Mouse (Mus musculus) heart, embryonic 10.5 days (tissue): Measurements from ENCODE around the gene 6430548M08Rik. TPM values are rescaled to one million over a fixed set of nuclear protein-coding genes. Genes with fewer than 3 reads are reported as not detected.
A peak's percentile ranks its signal among the peaks of the same experiment; 100 is the strongest.

Experiments
- DNase-seq: peaks from one replicate; pipeline ENCODE4 v3.0.0-alpha.2; 2017; ENCODE audit warnings: low spot score
- H3K27ac ChIP-seq: fragments of 300-500 bp; sonication (generic); 2 replicates; pipeline ENCODE4 v1.5.1; 2016; ENCODE audit warnings: mild to moderate bottlenecking
- H3K27me3 ChIP-seq: fragments of 300-500 bp; sonication (generic); 2 replicates; pipeline ENCODE4 v1.6.1; 2016; ENCODE audit warnings: mild to moderate bottlenecking; ENCODE audit not compliant: poor library complexity, insufficient read depth, severe bottlenecking
- H3K36me3 ChIP-seq: fragments of 300-500 bp; sonication (generic); 2 replicates; pipeline ENCODE4 v1.6.1; 2016; ENCODE audit warnings: mild to moderate bottlenecking, moderate library complexity
- H3K4me1 ChIP-seq: fragments of 300-500 bp; sonication (generic); 2 replicates; pipeline ENCODE4 v1.6.1; 2016; ENCODE audit warnings: mild to moderate bottlenecking
- H3K4me3 ChIP-seq: fragments of 300-500 bp; sonication (generic); 2 replicates; pipeline ENCODE4 v1.5.1; 2016; ENCODE audit warnings: mild to moderate bottlenecking, moderate library complexity
- H3K9me3 ChIP-seq: fragments of 300-500 bp; sonication (generic); 2 replicates; pipeline ENCODE4 v1.6.1; 2016; ENCODE audit warnings: mild to moderate bottlenecking, moderate library complexity
- WGBS: fragments of 180-500 bp; shearing (Covaris S2); methylation state at CpG from one replicate; pipeline ENCODE4 v1.1.7; 2016; 5-methylcytosine and 5-hydroxymethylcytosine counted together
- polyA plus RNA-seq: library from polyadenylated mRNA; unstranded; fragments of >200 nt; fragmentation: Nextera tagmentation; extraction: Ambion mirVana; gene quantifications from 2 replicates; pipeline ENCODE4 v1.2.1, GENCODE M21; 2016

The 6430548M08Rik gene
- polyA plus RNA-seq, result 8.2 and 11.9 TPM in 2 replicates

- peak; percentile 100 for DNase-seq
- Histone ChIP-seq H3K27me3 (peaks cover 35% of the 10 kb centered on the region), H3K9me3 (no peaks in the 10 kb centered on the region), H3K36me3 (peaks cover 8% of the 10 kb centered on the region; the same call in 1 of the 2 replicates), H3K4me1 (peaks cover 41% of the 10 kb centered on the region), H3K4me3 (peak within 1 kb of the TSS; percentile 86), H3K27ac (peak within 1 kb of the TSS; percentile 88)
- under 1% methylated on average over 61 of the region's 61 CpGs for WGBS
Measured at GRCm38 (mm10) chr8:120113758-120114255, at the start of gene 6430548M08Rik. TSS of gene 6430548M08Rik (plus strand) at chr8:120114152.

- H3K27me3 ChIP-seq, result peaks cover 32% of the 10 kb centered on the region
- WGBS, result 87% methylated on average over 8 of the region's 8 CpGs
- DNase-seq, result no peak
- no peaks in the 10 kb centered on the region for H3K9me3 ChIP-seq
- peaks cover 6% of the 10 kb centered on the region for H3K4me1 ChIP-seq
- no peak overlapping the region for H3K27ac ChIP-seq
- H3K36me3 ChIP-seq, result no peaks in the 10 kb centered on the region
- no peak overlapping the region for H3K4me3 ChIP-seq
Measured at GRCm38 (mm10) chr8:120065611-120066010, 48.3 kb upstream of the 6430548M08Rik start.

GRCm38 (mm10) chr8:120066226-120066625 lies 47.7 kb upstream of the 6430548M08Rik start:
- H3K36me3 ChIP-seq, result no peaks in the 10 kb centered on the region
- peaks cover 32% of the 10 kb centered on the region for H3K27me3 ChIP-seq
- no peak for DNase-seq
- H3K27ac ChIP-seq, result no peak overlapping the region
- WGBS, result 82% methylated on average over 4 of the region's 4 CpGs
- no peaks in the 10 kb centered on the region for H3K9me3 ChIP-seq
- peaks cover 6% of the 10 kb centered on the region for H3K4me1 ChIP-seq
- H3K4me3 ChIP-seq, result no peak overlapping the region

- 58% methylated on average over 19 of the region's 19 CpGs for WGBS
- DNase-seq, result no peak
- Histone ChIP-seq H3K27ac (no peak overlapping the region), H3K4me3 (no peak overlapping the region), H3K9me3 (no peaks in the 10 kb centered on the region), H3K4me1 (peaks cover 23% of the 10 kb centered on the region), H3K36me3 (no peaks in the 10 kb centered on the region), H3K27me3 (peaks cover 29% of the 10 kb centered on the region)
Measured at GRCm38 (mm10) chr8:120067936-120068668, 45.9 kb upstream of the 6430548M08Rik start.

- peaks cover 46% of the 10 kb centered on the region for H3K27me3 ChIP-seq
- WGBS, result 26% methylated on average over 4 of the region's 4 CpGs
- no peak for DNase-seq
- no peaks in the 10 kb centered on the region for H3K36me3 ChIP-seq
- no peak overlapping the region for H3K4me3 ChIP-seq
- 0 out of 2 replicates have a peak overlapping the region, but pooled peaks have one; percentile 16 for H3K27ac ChIP-seq
- H3K4me1 ChIP-seq, result peaks cover 23% of the 10 kb centered on the region
- no peaks in the 10 kb centered on the region for H3K9me3 ChIP-seq
Measured at GRCm38 (mm10) chr8:120071684-120072083, 42.3 kb upstream of the 6430548M08Rik start.

GRCm38 (mm10) chr8:120072259-120072658 lies 41.7 kb upstream of the 6430548M08Rik start:
- Histone ChIP-seq H3K27ac (peak overlapping the region; percentile 16; the same call in 1 of the 2 replicates), H3K4me1 (peaks cover 23% of the 10 kb centered on the region)

GRCm38 (mm10) chr8:120072827-120073226 lies 41.1 kb upstream of the 6430548M08Rik start:
- H3K9me3 ChIP-seq, result no peaks in the 10 kb centered on the region
- no peaks in the 10 kb centered on the region for H3K36me3 ChIP-seq
- H3K27me3 ChIP-seq, result peaks cover 50% of the 10 kb centered on the region
- DNase-seq, result no peak
- H3K27ac ChIP-seq, result 0 out of 2 replicates have a peak overlapping the region, but pooled peaks have one; percentile 16
- no peak overlapping the region for H3K4me3 ChIP-seq
- WGBS, result 75% methylated on average over 8 of the region's 8 CpGs
- H3K4me1 ChIP-seq, result peaks cover 21% of the 10 kb centered on the region

More at GRCm38 (mm10) chr8:120072259-120072658, 41.7 kb upstream of the 6430548M08Rik start:
- no peak for DNase-seq
- H3K4me3 ChIP-seq, result no peak overlapping the region
- H3K36me3 ChIP-seq, result no peaks in the 10 kb centered on the region
- no peaks in the 10 kb centered on the region for H3K9me3 ChIP-seq
- H3K27me3 ChIP-seq, result peaks cover 50% of the 10 kb centered on the region
- 55% methylated on average over 9 of the region's 9 CpGs for WGBS

GRCm38 (mm10) chr8:120074516-120074915 lies 39.4 kb upstream of the 6430548M08Rik start:
- DNase-seq, result no peak
- H3K9me3 ChIP-seq, result no peaks in the 10 kb centered on the region
- H3K4me1 ChIP-seq, result peaks cover 20% of the 10 kb centered on the region
- WGBS, result 72% methylated on average over 6 of the region's 6 CpGs
- no peak overlapping the region for H3K27ac ChIP-seq
- no peak overlapping the region for H3K4me3 ChIP-seq
- H3K27me3 ChIP-seq, result peaks cover 50% of the 10 kb centered on the region
- H3K36me3 ChIP-seq, result no peaks in the 10 kb centered on the region

- peaks cover 20% of the 10 kb centered on the region for H3K4me1 ChIP-seq
- no peaks in the 10 kb centered on the region for H3K36me3 ChIP-seq
- H3K27me3 ChIP-seq, result peaks cover 50% of the 10 kb centered on the region
- no peak overlapping the region for H3K27ac ChIP-seq
- WGBS, result 63% methylated on average over 6 of the region's 6 CpGs
- H3K9me3 ChIP-seq, result no peaks in the 10 kb centered on the region
- H3K4me3 ChIP-seq, result no peak overlapping the region
- DNase-seq, result no peak
Measured at GRCm38 (mm10) chr8:120075347-120075746, 38.6 kb upstream of the 6430548M08Rik start.

- peaks cover 38% of the 10 kb centered on the region for H3K27me3 ChIP-seq
- peaks cover 23% of the 10 kb centered on the region for H3K36me3 ChIP-seq
- H3K27ac ChIP-seq, result no peak overlapping the region
- H3K4me3 ChIP-seq, result no peak overlapping the region
- 0 out of 2 replicates have a peak, but pooled peaks cover 3% of the 10 kb centered on the region for H3K4me1 ChIP-seq
- 21% methylated on average over 10 of the region's 10 CpGs for WGBS
- no peaks in the 10 kb centered on the region for H3K9me3 ChIP-seq
- DNase-seq, result no peak
Measured at GRCm38 (mm10) chr8:120078080-120078479, 35.9 kb upstream of the 6430548M08Rik start.

- 52% methylated on average over 5 of the region's 5 CpGs for WGBS
- no peak overlapping the region for H3K4me3 ChIP-seq
- 0 out of 2 replicates have a peak, but pooled peaks cover 3% of the 10 kb centered on the region for H3K4me1 ChIP-seq
- no peak overlapping the region for H3K27ac ChIP-seq
- H3K9me3 ChIP-seq, result no peaks in the 10 kb centered on the region
- H3K36me3 ChIP-seq, result peaks cover 32% of the 10 kb centered on the region
- peaks cover 26% of the 10 kb centered on the region; the same call in 1 of the 2 replicates for H3K27me3 ChIP-seq
- DNase-seq, result no peak
Measured at GRCm38 (mm10) chr8:120079361-120079760, 34.6 kb upstream of the 6430548M08Rik start.

- WGBS, result 93% methylated on average over 8 of the region's 8 CpGs
- no peak overlapping the region for H3K27ac ChIP-seq
- no peaks in the 10 kb centered on the region for H3K9me3 ChIP-seq
- no peaks in the 10 kb centered on the region for H3K27me3 ChIP-seq
- DNase-seq, result no peak
- no peak overlapping the region for H3K4me3 ChIP-seq
- H3K36me3 ChIP-seq, result peaks cover 70% of the 10 kb centered on the region
- H3K4me1 ChIP-seq, result 0 out of 2 replicates have a peak, but pooled peaks cover 1% of the 10 kb centered on the region
Measured at GRCm38 (mm10) chr8:120083261-120083660, 30.7 kb upstream of the 6430548M08Rik start.

GRCm38 (mm10) chr8:120084783-120085182 lies 29.2 kb upstream of the 6430548M08Rik start:
- Histone ChIP-seq H3K36me3 (peaks cover 78% of the 10 kb centered on the region), H3K4me1 (no peaks in the 10 kb centered on the region), H3K9me3 (no peaks in the 10 kb centered on the region), H3K4me3 (no peak overlapping the region), H3K27me3 (no peaks in the 10 kb centered on the region), H3K27ac (no peak overlapping the region)
- 89% methylated on average over 8 of the region's 8 CpGs for WGBS
- DNase-seq, result no peak
